Mouse (Mus musculus): ENCODE data around the gene Pex5l.

DNA sequence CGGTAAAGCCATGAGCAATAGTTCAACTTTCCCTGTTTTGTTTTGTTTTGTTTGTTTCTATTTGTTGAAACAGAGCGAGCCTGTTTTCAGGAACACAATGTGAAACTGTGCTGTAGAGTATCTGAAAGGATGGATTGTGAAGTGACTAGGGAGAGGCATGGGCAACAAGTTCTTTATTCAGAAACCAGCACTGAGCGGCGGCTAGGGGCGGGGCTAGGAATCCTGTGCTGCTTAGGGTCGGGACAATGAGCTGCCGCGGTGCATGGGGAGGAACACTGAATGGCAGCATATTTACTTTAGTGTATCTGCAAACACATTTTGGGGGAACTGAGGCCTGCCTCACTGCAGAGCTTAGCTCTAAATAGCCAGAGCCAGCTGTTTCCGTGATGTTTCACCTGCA lies 53.0 kb downstream of the Pex5l start:
- no peak for TF ChIP-seq CTCF (IDR thresholded peaks at IDR 0.05; ENCODE audit: borderline replicate concordance, control insufficient read depth, extremely low read depth, insufficient read depth, low read length, poor library complexity)
- no peak for TF ChIP-seq POLR2A (IDR thresholded peaks at IDR 0.05; ENCODE audit: control insufficient read depth, extremely low read depth, insufficient read depth, low read length, poor library complexity)

Data from thymus, adult 2 months (tissue).